Mouse (Mus musculus) olfactory bulb, adult 2 months (tissue): ENCODE data around the gene Kctd7. TPM values are rescaled to one million over a fixed set of nuclear protein-coding genes. Genes with fewer than 3 reads are reported as not detected.

ENCODE experiments used
- H3K27ac ChIP-seq: fragments of 200-500 bp; 2 replicates; pipeline ENCODE4 v1.5.1; 2012; ENCODE audit warnings: low read depth, low read length; ENCODE audit not compliant: insufficient read depth
- H3K4me1 ChIP-seq: fragments of 200-500 bp; 2 replicates; pipeline ENCODE4 v1.6.1; 2012; ENCODE audit warnings: low read length; ENCODE audit not compliant: control insufficient read depth, insufficient read depth
- H3K4me3 ChIP-seq: fragments of 200-500 bp; 2 replicates; pipeline ENCODE4 v1.5.1; 2012; ENCODE audit warnings: mild to moderate bottlenecking, low read depth, low read length, moderate library complexity; ENCODE audit not compliant: insufficient read depth
- CTCF ChIP-seq: fragments of 200-500 bp; IDR thresholded peaks from 2 replicates; pipeline ENCODE4 v1.5.1; 2012; ENCODE audit warnings: low read depth, mild to moderate bottlenecking, low read length, moderate library complexity; ENCODE audit not compliant: insufficient read depth
- POLR2A ChIP-seq: fragments of 200-500 bp; IDR thresholded peaks from 2 replicates; pipeline ENCODE4 v1.6.1; 2012; ENCODE audit warnings: mild to moderate bottlenecking, low read depth, low read length, moderate library complexity; ENCODE audit not compliant: insufficient read depth
- WGBS: fragments of 180-500 bp; shearing (Covaris S2); methylation state at CpG from one replicate; pipeline ENCODE4 v1.1.7; 2018; 5-methylcytosine and 5-hydroxymethylcytosine counted together
- polyA plus RNA-seq: library from polyadenylated mRNA; stranded (reverse); fragments of >200 nt; gene quantifications from 2 replicates; pipeline ENCODE4 v1.2.4, GENCODE M21; 2012; ENCODE audit warnings: low replicate concordance; ENCODE audit not compliant: missing spikeins, insufficient read depth, insufficient read length

Gene Kctd7
- polyA plus RNA-seq, 1 experiment: not detected

DNA sequence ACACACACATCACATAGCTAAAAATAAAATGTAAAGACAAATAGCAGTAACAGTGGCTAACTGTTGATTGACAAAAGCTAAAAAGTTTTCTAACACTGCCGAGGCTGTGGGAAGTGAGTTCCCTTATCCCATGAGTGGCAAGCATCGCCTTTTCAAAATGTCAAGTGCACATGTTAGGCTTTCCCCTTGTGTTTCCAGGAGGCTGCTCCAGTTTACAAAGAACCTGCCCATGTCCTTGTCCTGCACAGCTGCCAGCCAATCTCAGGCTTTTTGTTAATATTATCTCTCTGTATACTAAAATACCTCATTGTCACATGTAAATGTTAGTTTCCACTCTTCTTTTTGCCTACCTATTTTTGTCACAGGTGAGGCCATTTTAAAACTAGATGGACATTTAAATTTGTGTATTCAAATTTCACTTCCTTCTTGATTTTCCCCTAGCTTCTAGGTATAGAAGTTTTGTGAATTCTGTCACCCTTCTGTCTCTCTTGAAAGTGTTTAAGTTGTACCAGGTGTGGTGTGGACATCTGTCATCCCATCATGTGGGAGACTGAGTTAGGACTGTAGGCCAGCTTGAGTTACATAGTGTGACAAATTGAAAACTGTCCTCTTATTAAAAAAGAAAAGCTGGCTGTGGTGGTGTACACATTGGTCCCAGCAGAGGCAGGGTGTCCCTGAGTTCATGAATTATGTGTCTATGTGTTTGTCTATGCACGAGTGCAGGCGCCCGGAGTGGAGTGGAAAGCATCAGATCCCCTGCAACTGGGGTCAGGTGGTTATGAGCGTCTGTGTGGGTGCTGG lies 37.3 kb downstream of the Kctd7 start:
- WGBS: 85% methylated on average over 6 of the region's 6 CpGs
- TF ChIP-seq POLR2A (no peak), CTCF (no peak)
- Histone ChIP-seq H3K27ac (no peak overlapping the region), H3K4me3 (no peak overlapping the region), H3K4me1 (peaks cover 2% of the 10 kb centered on the region; the same call in 1 of the 2 replicates)

GRCm38 (mm10) chr5:130182541-130182821 lies 37.8 kb downstream of the Kctd7 start:
- Histone ChIP-seq H3K4me1 (peaks cover 5% of the 10 kb centered on the region), H3K27ac (no peak overlapping the region), H3K4me3 (no peak overlapping the region)
- no peak for TF ChIP-seq POLR2A
- no peak for TF ChIP-seq CTCF
- 74% methylated on average over 3 of the region's 3 CpGs for WGBS

- no peak for TF ChIP-seq POLR2A
- TF ChIP-seq CTCF: no peak
- no peak overlapping the region for H3K27ac ChIP-seq
- WGBS: 89% methylated on average over 9 of the region's 9 CpGs
- H3K4me1 ChIP-seq: peaks cover 5% of the 10 kb centered on the region
- no peak overlapping the region for H3K4me3 ChIP-seq
These were observed 39.7 kb downstream of the Kctd7 start for GRCm38 (mm10) chr5:130184193-130184856.

GRCm38 (mm10) chr5:130185312-130185711 lies 40.7 kb downstream of the Kctd7 start:
- whole genome bisulfite sequencing: 86% methylated on average over 6 of the region's 6 CpGs
- H3K27ac ChIP-seq: no peak overlapping the region
- H3K4me3 ChIP-seq: no peak overlapping the region
- peaks cover 5% of the 10 kb centered on the region for H3K4me1 ChIP-seq
- TF ChIP-seq POLR2A (no peak), CTCF (no peak)

- WGBS: 22% methylated on average over 7 of the region's 7 CpGs
- peaks cover 3% of the 10 kb centered on the region for H3K4me1 ChIP-seq
- no peak for TF ChIP-seq CTCF
- no peak for TF ChIP-seq POLR2A
- no peak overlapping the region for H3K4me3 ChIP-seq
- H3K27ac ChIP-seq: no peak overlapping the region
These were observed 42.7 kb downstream of the Kctd7 start for GRCm38 (mm10) chr5:130187383-130187782.

DNA sequence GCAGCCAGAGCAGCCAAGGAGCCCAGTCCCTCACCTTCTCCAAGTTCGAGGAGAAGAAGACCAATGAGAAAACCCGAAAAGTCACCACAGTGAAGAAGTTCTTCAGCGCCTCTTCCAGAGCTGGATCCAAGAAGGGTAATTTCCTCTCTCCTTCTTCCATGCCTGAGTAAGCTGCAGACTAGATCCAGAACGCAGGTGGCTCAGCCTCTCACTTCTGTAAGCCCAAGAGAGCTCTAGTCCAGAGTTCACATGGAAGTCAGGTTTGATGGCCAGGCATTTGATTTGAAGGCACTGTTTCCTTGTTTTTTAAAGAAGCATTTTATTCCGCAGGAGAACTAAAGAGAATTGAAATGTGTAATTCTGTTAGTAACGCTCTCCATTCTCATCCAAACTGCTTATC lies 46.2 kb downstream of the Kctd7 start:
- 93% methylated on average over 6 of the region's 6 CpGs for WGBS
- Histone ChIP-seq H3K4me1 (peaks cover 3% of the 10 kb centered on the region), H3K4me3 (no peak overlapping the region), H3K27ac (no peak overlapping the region)
- TF ChIP-seq POLR2A: no peak
- no peak for TF ChIP-seq CTCF

GRCm38 (mm10) chr5:130191865-130192264 lies 47.2 kb downstream of the Kctd7 start:
- WGBS: 95% methylated on average over 6 of the region's 6 CpGs
- H3K4me1 ChIP-seq: peaks cover 3% of the 10 kb centered on the region
- no peak overlapping the region for H3K27ac ChIP-seq
- no peak overlapping the region for H3K4me3 ChIP-seq
- no peak for TF ChIP-seq CTCF
- no peak for TF ChIP-seq POLR2A

- H3K4me3 ChIP-seq: no peak overlapping the region
- peaks cover under 1% of the 10 kb centered on the region; the same call in 1 of the 2 replicates for H3K4me1 ChIP-seq
- 86% methylated on average over 2 of the region's 2 CpGs for WGBS
- TF ChIP-seq POLR2A (no peak), CTCF (no peak)
- H3K27ac ChIP-seq: no peak overlapping the region
These were observed 47.8 kb downstream of the Kctd7 start for GRCm38 (mm10) chr5:130192356-130192944.

DNA sequence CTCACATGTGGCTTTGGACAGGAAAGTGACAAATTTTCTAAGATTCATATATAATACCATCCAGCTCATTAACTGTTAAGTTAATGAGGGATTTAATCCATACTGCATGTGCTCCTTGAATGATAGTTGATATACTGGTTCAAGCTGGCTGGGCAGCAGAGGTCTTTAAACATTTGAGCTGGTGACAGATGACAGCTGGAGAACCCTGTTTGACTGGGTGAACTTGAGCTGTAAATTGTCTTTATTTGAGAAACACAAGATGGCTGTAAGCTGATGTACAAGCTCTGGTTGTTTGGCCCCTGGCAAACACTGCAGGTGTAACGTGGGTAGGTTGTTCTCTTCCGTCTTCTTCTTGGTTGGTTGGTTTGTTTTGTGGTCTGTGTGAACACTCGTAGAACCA lies 49.1 kb downstream of the Kctd7 start:
- Histone ChIP-seq H3K27ac (no peak overlapping the region), H3K4me1 (no peaks in the 10 kb centered on the region)
- 95% methylated on average over 3 of the region's 3 CpGs for WGBS

More for the DNA sequence above, 49.1 kb downstream of the Kctd7 start:
- H3K4me3 ChIP-seq: no peak overlapping the region
- TF ChIP-seq POLR2A (no peak), CTCF (no peak)
